Mouse (Mus musculus) neural tube, embryonic 15.5 days (tissue): ENCODE results near the gene Lrig1. TPM values are rescaled to one million over a fixed set of nuclear protein-coding genes. Genes with fewer than 3 reads are reported as not detected.

Experiments used
- ATAC-seq: fragments of 200-750 bp; cut with Nextera tagmentation; 2 replicates; pipeline ENCODE4 v1.8.0; 2017; ENCODE audit warnings: mild to moderate bottlenecking, moderate TSS enrichment, moderate library complexity; ENCODE audit not compliant: low FRiP score
- H3K27ac ChIP-seq: fragments of 300-500 bp; sonication (generic); replicated peaks from 2 replicates; pipeline ENCODE4 v1.5.1; 2015; ENCODE audit warnings: mild to moderate bottlenecking, inconsistent platforms
- H3K27me3 ChIP-seq: fragments of 300-500 bp; sonication (generic); replicated peaks from 2 replicates; pipeline ENCODE4 v1.6.1; 2015; ENCODE audit warnings: inconsistent platforms
- H3K36me3 ChIP-seq: fragments of 300-500 bp; sonication (generic); 2 replicates; pipeline ENCODE4 v1.6.1; 2015; ENCODE audit warnings: inconsistent platforms
- H3K4me1 ChIP-seq: fragments of 300-500 bp; sonication (generic); 2 replicates; pipeline ENCODE4 v1.6.1; 2015; ENCODE audit warnings: inconsistent platforms
- H3K4me2 ChIP-seq: fragments of 300-500 bp; sonication (generic); 2 replicates; pipeline ENCODE4 v1.6.1; 2015; ENCODE audit warnings: inconsistent platforms, mild to moderate bottlenecking, moderate library complexity
- H3K4me3 ChIP-seq: fragments of 300-500 bp; sonication (generic); replicated peaks from 2 replicates; pipeline ENCODE4 v1.5.1; 2015; ENCODE audit warnings: mild to moderate bottlenecking, inconsistent platforms
- H3K9ac ChIP-seq: fragments of 300-500 bp; sonication (generic); replicated peaks from 2 replicates; pipeline ENCODE4 v1.6.1; 2015; ENCODE audit warnings: mild to moderate bottlenecking, inconsistent platforms
- H3K9me3 ChIP-seq: fragments of 300-500 bp; sonication (generic); replicated peaks from 2 replicates; pipeline ENCODE4 v1.6.1; 2016; ENCODE audit warnings: inconsistent platforms
- WGBS: fragments of 180-500 bp; shearing (Covaris S2); methylation state at CpG from one replicate; pipeline ENCODE4 v1.1.7; 2015; ENCODE audit warnings: mixed read lengths; 5-methylcytosine and 5-hydroxymethylcytosine counted together
- polyA plus RNA-seq: library from polyadenylated mRNA; unstranded; fragments of >200 nt; fragmentation: Nextera tagmentation; extraction: Ambion mirVana; gene quantifications from 2 replicates; pipeline ENCODE4 v1.2.1, GENCODE M21; 2015

The Lrig1 gene
- polyA plus RNA-seq, 1 experiment from 2014 or later: 14.5 TPM

- no peak for ATAC-seq
- Histone ChIP-seq H3K27ac (no peak overlapping the region), H3K4me2 (no peak overlapping the region), H3K9ac (no peak overlapping the region), H3K4me1 (peaks cover 19% of the 10 kb centered on the region), H3K9me3 (no peaks in the 10 kb centered on the region), H3K4me3 (no peak overlapping the region), H3K36me3 (no peaks in the 10 kb centered on the region), H3K27me3 (no peaks in the 10 kb centered on the region)
- 94% methylated on average over 1 of the region's 1 CpGs for whole genome bisulfite sequencing
Measured at GRCm38 (mm10) chr6:94642048-94642447, 57.9 kb downstream of the Lrig1 start.

GRCm38 (mm10) chr6:94640297-94640696, 59.7 kb downstream of the Lrig1 start:
- peak; percentile 41; the same call in 1 of the 2 replicates for ATAC-seq
- H3K4me1 ChIP-seq: peaks cover 15% of the 10 kb centered on the region
- H3K27ac ChIP-seq: peak overlapping the region; percentile 42; the same call in 1 of the 2 replicates
- no peaks in the 10 kb centered on the region for H3K36me3 ChIP-seq
- no peak overlapping the region for H3K9ac ChIP-seq
- no peak overlapping the region for H3K4me2 ChIP-seq
- H3K27me3 ChIP-seq: no peaks in the 10 kb centered on the region
- WGBS: 34% methylated on average over 7 of the region's 7 CpGs
- no peaks in the 10 kb centered on the region for H3K9me3 ChIP-seq
- no peak overlapping the region for H3K4me3 ChIP-seq

GRCm38 (mm10) chr6:94637024-94637434, 62.9 kb downstream of the Lrig1 start:
- no peak overlapping the region for H3K27ac ChIP-seq
- no peak overlapping the region for H3K4me3 ChIP-seq
- H3K9me3 ChIP-seq: no peaks in the 10 kb centered on the region
- H3K27me3 ChIP-seq: no peaks in the 10 kb centered on the region
- ATAC-seq: no peak
- WGBS: 67% methylated on average over 5 of the region's 5 CpGs
- no peak overlapping the region for H3K9ac ChIP-seq
- peaks cover 25% of the 10 kb centered on the region for H3K4me1 ChIP-seq
- H3K4me2 ChIP-seq: no peak overlapping the region
- no peaks in the 10 kb centered on the region for H3K36me3 ChIP-seq

GRCm38 (mm10) chr6:94635343-94635742, 64.6 kb downstream of the Lrig1 start:
- Histone ChIP-seq H3K36me3 (no peaks in the 10 kb centered on the region), H3K4me1 (peaks cover 28% of the 10 kb centered on the region), H3K9ac (no peak overlapping the region), H3K4me3 (no peak overlapping the region), H3K9me3 (no peaks in the 10 kb centered on the region), H3K27me3 (no peaks in the 10 kb centered on the region), H3K27ac (peak overlapping the region; percentile 61), H3K4me2 (no peak overlapping the region)
- 32% methylated on average over 1 of the region's 1 CpGs for WGBS
- no peak for ATAC-seq

- peaks cover 29% of the 10 kb centered on the region for H3K4me1 ChIP-seq
- no peaks in the 10 kb centered on the region for H3K36me3 ChIP-seq
- no peak for ATAC-seq
- no peaks in the 10 kb centered on the region for H3K27me3 ChIP-seq
- H3K9ac ChIP-seq: no peak overlapping the region
- no peaks in the 10 kb centered on the region for H3K9me3 ChIP-seq
- 66% methylated on average over 9 of the region's 9 CpGs for WGBS
- H3K4me3 ChIP-seq: no peak overlapping the region
- peak overlapping the region; percentile 4; the same call in 1 of the 2 replicates for H3K27ac ChIP-seq
- no peak overlapping the region for H3K4me2 ChIP-seq
Measured at GRCm38 (mm10) chr6:94634710-94635109, 65.2 kb downstream of the Lrig1 start.

GRCm38 (mm10) chr6:94634274-94634673, 65.7 kb downstream of the Lrig1 start:
- no peak overlapping the region for H3K9ac ChIP-seq
- H3K9me3 ChIP-seq: no peaks in the 10 kb centered on the region
- ATAC-seq: no peak
- no peak overlapping the region; the same call in 1 of the 2 replicates for H3K27ac ChIP-seq
- no peaks in the 10 kb centered on the region for H3K27me3 ChIP-seq
- no peak overlapping the region for H3K4me2 ChIP-seq
- WGBS: 81% methylated on average over 4 of the region's 4 CpGs
- no peak overlapping the region for H3K4me3 ChIP-seq
- peaks cover 31% of the 10 kb centered on the region for H3K4me1 ChIP-seq
- H3K36me3 ChIP-seq: no peaks in the 10 kb centered on the region

DNA sequence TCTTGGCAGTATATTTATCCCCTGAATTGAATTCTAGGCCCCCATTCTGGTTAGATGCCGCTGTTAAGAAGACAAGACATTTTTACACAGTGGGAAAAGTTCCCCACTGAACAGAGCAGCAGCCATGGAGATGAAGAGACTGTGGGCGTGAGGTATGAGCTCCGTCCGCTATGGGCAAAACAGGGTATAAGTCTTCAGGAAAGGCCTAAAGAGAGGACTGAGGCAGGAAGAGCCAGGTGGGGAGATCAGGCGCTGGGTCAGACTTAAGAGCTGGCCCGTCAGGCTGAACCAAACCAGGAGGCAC, 68.2 kb downstream of the Lrig1 start:
- Histone ChIP-seq H3K27me3 (no peaks in the 10 kb centered on the region), H3K9me3 (no peaks in the 10 kb centered on the region), H3K9ac (no peak overlapping the region), H3K4me3 (no peak overlapping the region), H3K36me3 (no peaks in the 10 kb centered on the region), H3K4me2 (no peak overlapping the region), H3K4me1 (peaks cover 46% of the 10 kb centered on the region), H3K27ac (peak overlapping the region; percentile 77)
- peak; percentile 64 for ATAC-seq
- WGBS: 41% methylated on average over 6 of the region's 6 CpGs

DNA sequence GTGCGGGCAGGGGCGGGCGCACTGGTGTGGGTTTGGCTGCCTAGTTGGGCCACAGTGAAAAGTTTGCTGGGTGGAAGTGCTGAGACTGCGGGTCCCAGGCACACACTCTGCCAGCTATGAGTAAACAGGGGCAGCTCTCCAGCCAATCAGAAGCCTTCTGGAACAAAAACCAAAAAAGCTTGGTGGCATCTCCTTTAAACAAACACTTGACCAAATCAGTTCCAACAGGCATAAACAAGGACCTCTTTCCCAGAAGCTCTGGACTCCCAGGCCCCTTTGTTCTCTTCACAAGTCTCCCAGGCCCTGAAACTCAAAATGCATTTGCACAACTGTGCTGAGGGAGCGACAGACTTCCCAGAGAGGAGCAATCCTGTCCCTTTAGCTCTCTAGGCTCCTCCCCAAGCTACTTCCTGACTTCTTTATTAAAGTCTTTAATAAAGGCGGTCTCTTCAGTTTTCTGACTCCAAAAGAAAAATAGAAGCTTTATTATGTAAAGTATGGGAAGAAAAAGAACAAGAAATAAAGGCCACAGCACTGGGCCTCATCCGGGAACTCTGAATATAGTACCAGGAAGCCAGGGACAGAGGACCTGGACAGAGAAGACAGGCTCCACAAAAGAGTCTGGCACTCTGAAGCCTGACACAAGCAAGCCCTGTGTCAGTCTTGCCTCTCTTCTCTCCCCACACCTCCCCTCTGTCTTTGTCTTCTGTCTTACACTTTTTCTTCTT, 68.7 kb downstream of the Lrig1 start:
- Histone ChIP-seq H3K27ac (peak overlapping the region; percentile 78), H3K4me2 (no peak overlapping the region), H3K4me1 (peaks cover 51% of the 10 kb centered on the region), H3K27me3 (no peaks in the 10 kb centered on the region), H3K9me3 (no peaks in the 10 kb centered on the region), H3K4me3 (no peak overlapping the region), H3K9ac (no peak overlapping the region), H3K36me3 (no peaks in the 10 kb centered on the region)
- peak; percentile 85 for ATAC-seq
- WGBS: 42% methylated on average over 7 of the region's 7 CpGs

GRCm38 (mm10) chr6:94628787-94629186, 71.2 kb downstream of the Lrig1 start:
- no peak overlapping the region for H3K4me2 ChIP-seq
- H3K27ac ChIP-seq: peak overlapping the region; percentile 78; the same call in 1 of the 2 replicates
- no peaks in the 10 kb centered on the region for H3K9me3 ChIP-seq
- H3K4me1 ChIP-seq: peaks cover 49% of the 10 kb centered on the region
- 0 out of 2 replicates have a peak, but pooled peaks cover 3% of the 10 kb centered on the region for H3K36me3 ChIP-seq
- no peak overlapping the region for H3K4me3 ChIP-seq
- ATAC-seq: no peak
- WGBS: 53% methylated on average over 6 of the region's 6 CpGs
- H3K9ac ChIP-seq: no peak overlapping the region
- no peaks in the 10 kb centered on the region for H3K27me3 ChIP-seq

DNA sequence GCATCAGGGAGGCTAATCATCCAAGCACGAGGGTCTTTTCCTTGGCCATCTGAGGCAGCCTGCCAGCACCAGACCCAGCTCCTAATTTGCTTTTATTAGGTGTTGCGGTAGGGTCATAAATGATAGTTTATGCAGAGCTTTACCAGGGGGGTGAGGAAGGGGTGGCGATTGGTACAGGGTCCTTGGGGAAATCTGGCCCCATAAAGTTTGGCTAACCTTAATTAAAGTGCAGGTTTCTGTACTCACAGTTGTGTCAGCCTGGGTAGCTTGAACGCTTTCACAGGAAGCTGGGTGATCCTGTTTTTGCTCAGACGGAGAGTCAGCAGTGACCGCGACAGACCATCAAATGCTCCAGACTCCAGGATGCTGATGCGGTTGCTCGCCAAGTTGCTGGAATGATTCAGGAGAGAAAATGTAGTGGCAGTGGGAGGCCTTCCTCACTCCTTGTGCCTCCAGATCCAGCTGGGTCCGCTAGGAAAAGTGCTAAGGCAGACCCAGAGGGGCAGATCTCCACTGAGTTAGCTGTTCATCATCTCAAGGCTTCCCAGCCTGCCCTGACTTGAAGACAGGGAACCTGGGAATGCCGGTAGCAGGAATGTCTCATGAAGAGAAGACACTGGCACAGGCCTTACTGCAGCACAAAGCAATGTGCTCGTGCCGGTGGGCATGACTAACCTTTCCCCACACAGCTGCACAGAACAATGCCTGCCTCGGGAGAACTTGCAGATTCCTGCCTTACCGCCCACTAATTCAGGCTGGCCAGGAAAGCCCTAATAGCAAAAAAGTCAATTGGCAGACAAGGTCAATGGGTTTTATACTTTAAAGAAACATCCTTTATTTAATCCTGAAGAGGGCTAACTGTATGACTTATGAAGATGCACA, 72.0 kb downstream of the Lrig1 start:
- Histone ChIP-seq H3K9me3 (no peaks in the 10 kb centered on the region), H3K4me3 (no peak overlapping the region), H3K9ac (no peak overlapping the region), H3K4me1 (peaks cover 46% of the 10 kb centered on the region), H3K4me2 (no peak overlapping the region; the same call in 1 of the 2 replicates), H3K27me3 (no peaks in the 10 kb centered on the region), H3K27ac (peak overlapping the region; percentile 52), H3K36me3 (0 out of 2 replicates have a peak, but pooled peaks cover 3% of the 10 kb centered on the region)
- 21% methylated on average over 15 of the region's 15 CpGs for WGBS
- ATAC-seq: no peak

DNA sequence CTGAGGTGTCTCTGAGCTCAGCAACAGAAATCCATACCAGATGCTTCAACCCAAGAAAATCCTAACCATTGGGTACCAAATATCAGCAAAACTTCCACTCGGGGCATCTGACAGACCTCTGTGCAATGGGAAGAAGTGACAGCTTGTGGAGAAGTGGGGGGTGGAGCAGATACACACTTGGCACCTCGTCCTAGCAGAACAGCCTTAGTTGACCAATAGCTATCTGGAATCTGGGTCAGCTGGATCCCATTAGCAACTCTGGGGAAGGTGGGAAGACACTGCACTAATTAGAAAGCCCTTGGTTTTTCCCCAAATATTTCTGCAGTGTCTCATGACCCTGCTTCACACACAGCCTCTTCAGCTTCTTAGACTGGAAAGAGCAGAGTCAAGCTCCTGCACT, 73.2 kb downstream of the Lrig1 start:
- no peak overlapping the region for H3K4me3 ChIP-seq
- peaks cover 39% of the 10 kb centered on the region for H3K4me1 ChIP-seq
- H3K9ac ChIP-seq: no peak overlapping the region
- 0 out of 2 replicates have a peak overlapping the region, but pooled peaks have one; percentile 35 for H3K27ac ChIP-seq
- H3K27me3 ChIP-seq: no peaks in the 10 kb centered on the region
- WGBS: 68% methylated on average over 2 of the region's 2 CpGs
- no peak for ATAC-seq
- H3K4me2 ChIP-seq: no peak overlapping the region
- peaks cover 10% of the 10 kb centered on the region; the same call in 1 of the 2 replicates for H3K36me3 ChIP-seq
- H3K9me3 ChIP-seq: no peaks in the 10 kb centered on the region
